Mouse (Mus musculus): ENCODE data around the gene Cldn3. TPM values are rescaled to one million over a fixed set of nuclear protein-coding genes. Genes with fewer than 3 reads are reported as not detected.

The Cldn3 gene
- polyA plus RNA-seq, 1 experiment from 2014 or later, result 143 TPM

DNA sequence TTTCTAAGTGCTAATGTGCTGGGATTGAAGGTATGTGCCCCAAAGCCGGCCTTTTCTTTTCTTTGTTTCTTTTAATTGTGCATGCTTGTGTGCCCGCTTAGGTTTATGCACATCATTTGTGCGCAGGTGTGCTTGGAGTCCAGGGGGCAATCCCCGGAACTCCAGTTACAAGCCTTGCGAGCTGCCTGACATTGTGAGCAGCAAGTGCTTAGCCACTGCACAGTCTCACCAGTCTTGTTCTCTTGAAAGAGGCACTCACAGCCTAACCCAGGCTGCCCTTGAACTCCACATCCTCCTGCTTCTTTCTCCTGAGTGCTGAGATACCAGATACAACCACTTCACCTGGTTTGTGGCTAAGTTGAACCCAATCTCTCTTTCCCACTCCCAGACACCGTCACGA, 12.5 kb upstream of the Cldn3 start:
- no peak overlapping the region for H3K4me3 ChIP-seq (ENCODE audit: low read depth, low read length)
- H3K36me3 ChIP-seq (ENCODE audit: control insufficient read depth, insufficient read depth, low read length), result no peaks in the 10 kb centered on the region
- no peaks in the 10 kb centered on the region for H3K9me3 ChIP-seq (ENCODE audit: control insufficient read depth, low read length)
- DNase-seq (ENCODE audit: low spot score) (no peak), ATAC-seq (replicated peaks; ENCODE audit: low FRiP score, low TSS enrichment, low read depth) (no peak)
- H3K27me3 ChIP-seq (replicated peaks; ENCODE audit: control insufficient read depth, insufficient read depth, low read length), result no peaks in the 10 kb centered on the region
- H3K4me1 ChIP-seq (replicated peaks; ENCODE audit: control insufficient read depth, insufficient read depth, low read length), result no peaks in the 10 kb centered on the region
- no peak overlapping the region for H3K9ac ChIP-seq (ENCODE audit: low read length)
- no peak overlapping the region for H3K4me2 ChIP-seq (ENCODE audit: low read length)
- WGBS, result 84% methylated on average over 7 of the region's 7 CpGs
- H3K27ac ChIP-seq (ENCODE audit: low read depth), result no peak overlapping the region

DNA sequence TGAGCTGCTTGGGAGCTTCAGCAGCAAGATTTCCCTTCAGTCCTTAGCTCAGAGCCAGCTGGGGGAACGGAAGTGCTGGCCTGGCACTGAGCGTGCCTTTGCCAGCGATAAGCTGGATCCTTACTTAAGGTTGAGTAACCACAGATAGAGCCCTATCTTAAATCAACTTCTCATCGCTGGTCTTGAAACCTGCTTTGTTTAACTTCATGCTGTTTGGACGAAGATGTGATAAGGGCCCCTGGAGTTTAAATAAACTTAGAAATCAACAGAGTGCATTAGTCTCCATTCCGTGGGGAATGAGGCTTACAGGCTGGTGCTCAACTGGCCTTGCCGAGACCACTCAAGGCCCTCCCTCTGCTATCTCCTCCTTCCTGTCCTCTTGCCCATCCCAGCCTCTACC, 11.7 kb upstream of the Cldn3 start:
- Histone ChIP-seq H3K9me3 (ENCODE audit: control insufficient read depth, low read length) (no peaks in the 10 kb centered on the region), H3K4me1 (replicated peaks; ENCODE audit: control insufficient read depth, insufficient read depth, low read length) (no peaks in the 10 kb centered on the region), H3K4me2 (ENCODE audit: low read length) (no peak overlapping the region), H3K27ac (ENCODE audit: low read depth) (no peak overlapping the region), H3K27me3 (replicated peaks; ENCODE audit: control insufficient read depth, insufficient read depth, low read length) (no peaks in the 10 kb centered on the region), H3K4me3 (ENCODE audit: low read depth, low read length) (no peak overlapping the region), H3K36me3 (ENCODE audit: control insufficient read depth, insufficient read depth, low read length) (no peaks in the 10 kb centered on the region), H3K9ac (ENCODE audit: low read length) (no peak overlapping the region)
- ATAC-seq (replicated peaks; ENCODE audit: low FRiP score, low TSS enrichment, low read depth), result no peak
- 22% methylated on average over 7 of the region's 7 CpGs for WGBS
- DNase-seq (ENCODE audit: low spot score), result no peak

DNA sequence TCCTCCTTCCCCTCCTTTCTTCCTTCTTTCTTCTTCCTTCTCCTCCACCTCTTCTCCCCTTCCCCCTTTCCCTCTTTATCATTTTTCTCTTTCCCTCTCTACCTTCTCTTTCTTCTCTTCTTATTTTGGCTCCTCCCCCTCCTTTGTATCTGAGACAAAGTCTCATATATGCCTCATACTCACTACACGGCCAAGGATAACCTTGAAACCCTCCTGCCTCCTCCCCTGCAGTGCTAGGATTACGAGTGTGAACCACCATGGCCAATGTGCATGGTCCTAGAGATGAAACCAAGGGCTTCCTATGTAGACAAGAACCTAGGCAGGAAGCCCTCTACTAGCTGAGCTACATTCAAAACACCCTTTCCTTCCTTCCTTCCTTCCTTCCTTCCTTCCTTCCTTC, 11.1 kb upstream of the Cldn3 start:
- Histone ChIP-seq H3K4me2 (ENCODE audit: low read length) (no peak overlapping the region), H3K27me3 (replicated peaks; ENCODE audit: control insufficient read depth, insufficient read depth, low read length) (no peaks in the 10 kb centered on the region), H3K9ac (ENCODE audit: low read length) (no peak overlapping the region), H3K9me3 (ENCODE audit: control insufficient read depth, low read length) (no peaks in the 10 kb centered on the region), H3K36me3 (ENCODE audit: control insufficient read depth, insufficient read depth, low read length) (no peaks in the 10 kb centered on the region), H3K27ac (ENCODE audit: low read depth) (no peak overlapping the region), H3K4me1 (replicated peaks; ENCODE audit: control insufficient read depth, insufficient read depth, low read length) (no peaks in the 10 kb centered on the region), H3K4me3 (ENCODE audit: low read depth, low read length) (no peak overlapping the region)
- DNase-seq (ENCODE audit: low spot score) (no peak), ATAC-seq (replicated peaks; ENCODE audit: low FRiP score, low TSS enrichment, low read depth) (no peak)
- WGBS, result 52% methylated on average over 2 of the region's 2 CpGs

DNA sequence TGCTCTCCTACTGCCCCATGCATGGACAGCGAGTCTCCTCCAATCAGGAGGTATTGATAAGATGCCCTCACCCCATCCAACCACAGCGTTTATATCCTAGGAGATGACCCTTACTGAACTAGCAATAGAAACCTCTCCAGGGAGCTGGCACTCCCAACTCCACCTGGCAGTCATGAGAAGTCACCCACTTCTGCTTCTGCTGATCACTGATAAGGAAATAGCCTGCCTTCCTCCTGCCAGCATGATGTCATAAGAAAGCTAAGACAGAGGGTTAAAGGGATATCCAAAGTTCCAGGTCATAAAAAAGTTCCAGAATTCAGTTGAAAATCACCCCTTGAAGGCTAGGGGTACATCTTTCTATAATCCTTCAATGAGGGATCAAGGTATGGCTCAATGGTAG, 9.8 kb upstream of the Cldn3 start:
- no peak overlapping the region for H3K4me2 ChIP-seq (ENCODE audit: low read length)
- ATAC-seq (replicated peaks; ENCODE audit: low FRiP score, low TSS enrichment, low read depth) (no peak), DNase-seq (ENCODE audit: low spot score) (no peak)
- 92% methylated on average over 2 of the region's 2 CpGs for WGBS
- H3K27ac ChIP-seq (ENCODE audit: low read depth), result no peak overlapping the region
- no peaks in the 10 kb centered on the region for H3K36me3 ChIP-seq (ENCODE audit: control insufficient read depth, insufficient read depth, low read length)
- no peaks in the 10 kb centered on the region for H3K4me1 ChIP-seq (replicated peaks; ENCODE audit: control insufficient read depth, insufficient read depth, low read length)
- H3K27me3 ChIP-seq (replicated peaks; ENCODE audit: control insufficient read depth, insufficient read depth, low read length), result no peaks in the 10 kb centered on the region
- H3K9ac ChIP-seq (ENCODE audit: low read length), result no peak overlapping the region
- no peaks in the 10 kb centered on the region for H3K9me3 ChIP-seq (ENCODE audit: control insufficient read depth, low read length)
- H3K4me3 ChIP-seq (ENCODE audit: low read depth, low read length), result no peak overlapping the region

DNA sequence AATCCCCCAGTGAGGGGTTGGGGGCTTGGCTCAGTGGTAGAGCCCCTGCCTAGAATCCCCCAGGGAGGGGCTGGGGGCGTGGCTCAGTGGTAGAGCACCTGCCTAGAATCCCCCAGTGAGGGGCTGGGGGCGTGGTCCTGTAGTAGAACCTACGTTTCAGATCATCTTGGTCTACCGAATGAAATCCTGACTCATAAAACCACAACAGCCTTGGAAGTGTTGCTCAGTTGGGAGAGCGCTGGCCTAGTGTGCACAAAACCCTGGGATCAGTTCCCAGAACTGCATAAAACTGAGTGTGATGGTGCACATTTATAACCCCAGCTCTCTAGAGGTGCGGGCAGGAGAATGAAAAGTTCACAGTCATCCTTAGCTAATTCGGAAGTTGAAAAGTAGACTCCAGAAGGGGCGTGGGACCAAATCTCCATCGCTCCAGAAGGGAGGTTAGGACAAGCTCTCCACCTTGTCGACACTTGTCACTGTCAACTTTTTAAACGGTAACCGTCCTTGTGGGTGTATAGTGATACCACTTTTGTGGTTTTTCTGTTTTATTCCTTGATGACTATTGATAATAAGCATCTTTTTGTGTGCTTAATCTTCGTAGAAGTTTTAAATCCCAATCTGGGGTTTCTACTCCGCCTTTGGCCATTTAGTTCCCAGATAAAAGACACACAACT, 9.3 kb upstream of the Cldn3 start:
- Histone ChIP-seq H3K27ac (ENCODE audit: low read depth) (no peak overlapping the region), H3K36me3 (ENCODE audit: control insufficient read depth, insufficient read depth, low read length) (no peaks in the 10 kb centered on the region), H3K4me1 (replicated peaks; ENCODE audit: control insufficient read depth, insufficient read depth, low read length) (no peaks in the 10 kb centered on the region), H3K9ac (ENCODE audit: low read length) (no peak overlapping the region), H3K27me3 (replicated peaks; ENCODE audit: control insufficient read depth, insufficient read depth, low read length) (no peaks in the 10 kb centered on the region), H3K4me2 (ENCODE audit: low read length) (no peak overlapping the region), H3K9me3 (ENCODE audit: control insufficient read depth, low read length) (no peaks in the 10 kb centered on the region), H3K4me3 (ENCODE audit: low read depth, low read length) (no peak overlapping the region)
- whole genome bisulfite sequencing, result 85% methylated on average over 14 of the region's 14 CpGs
- DNase-seq (ENCODE audit: low spot score) (no peak), ATAC-seq (replicated peaks; ENCODE audit: low FRiP score, low TSS enrichment, low read depth) (no peak)

DNA sequence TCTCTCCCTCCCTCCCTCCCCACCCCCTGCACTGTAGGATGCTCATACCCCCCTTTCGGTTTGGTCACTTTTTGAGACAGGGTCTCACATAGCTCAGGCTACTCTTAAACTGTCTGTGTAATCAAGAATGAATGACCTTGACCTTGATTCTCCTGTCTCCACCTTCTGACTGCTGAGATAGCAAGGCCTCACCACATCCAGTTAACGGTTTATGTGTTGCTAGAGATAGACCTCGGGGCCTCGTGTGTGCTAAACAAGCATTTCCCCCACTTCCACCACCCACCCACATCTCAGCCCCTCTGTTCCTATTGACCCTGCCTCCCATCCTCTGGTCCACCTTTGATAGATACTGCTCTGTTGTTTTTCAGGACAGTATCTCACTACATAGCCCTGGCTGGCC, 8.2 kb upstream of the Cldn3 start:
- H3K9me3 ChIP-seq (ENCODE audit: control insufficient read depth, low read length), result no peaks in the 10 kb centered on the region
- no peaks in the 10 kb centered on the region for H3K36me3 ChIP-seq (ENCODE audit: control insufficient read depth, insufficient read depth, low read length)
- H3K27me3 ChIP-seq (replicated peaks; ENCODE audit: control insufficient read depth, insufficient read depth, low read length), result no peaks in the 10 kb centered on the region
- DNase-seq (ENCODE audit: low spot score) (no peak), ATAC-seq (replicated peaks; ENCODE audit: low FRiP score, low TSS enrichment, low read depth) (no peak)
- no peak overlapping the region for H3K27ac ChIP-seq (ENCODE audit: low read depth)
- H3K4me3 ChIP-seq (ENCODE audit: low read depth, low read length), result no peak overlapping the region
- 87% methylated on average over 4 of the region's 4 CpGs for WGBS
- no peak overlapping the region for H3K4me2 ChIP-seq (ENCODE audit: low read length)
- no peaks in the 10 kb centered on the region for H3K4me1 ChIP-seq (replicated peaks; ENCODE audit: control insufficient read depth, insufficient read depth, low read length)
- H3K9ac ChIP-seq (ENCODE audit: low read length), result no peak overlapping the region

DNA sequence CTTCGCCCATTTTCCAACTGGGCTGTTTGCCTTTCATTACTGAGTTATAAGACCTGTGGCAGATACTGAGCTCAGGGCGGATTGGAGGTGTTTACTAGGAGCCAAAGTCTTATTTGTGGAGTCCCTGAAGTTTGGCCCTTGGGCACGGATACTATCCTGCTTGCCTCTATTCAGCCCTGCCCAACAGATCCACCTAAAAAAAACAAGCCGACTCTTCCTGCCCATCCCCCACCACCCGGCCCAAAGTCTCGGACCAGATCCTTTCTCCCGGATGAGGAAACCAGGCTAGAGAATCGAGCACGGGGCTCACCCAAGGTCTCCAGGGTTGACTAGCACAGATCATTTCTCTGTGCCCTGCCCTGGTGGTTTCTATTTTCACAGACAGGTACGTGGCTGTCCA, 4.9 kb upstream of the Cldn3 start:
- no peak overlapping the region for H3K4me2 ChIP-seq (ENCODE audit: low read length)
- H3K27ac ChIP-seq (ENCODE audit: low read depth), result no peak overlapping the region
- no peaks in the 10 kb centered on the region for H3K9me3 ChIP-seq (ENCODE audit: control insufficient read depth, low read length)
- no peak overlapping the region for H3K4me3 ChIP-seq (ENCODE audit: low read depth, low read length)
- WGBS, result 56% methylated on average over 10 of the region's 10 CpGs
- no peak overlapping the region for H3K9ac ChIP-seq (ENCODE audit: low read length)
- H3K4me1 ChIP-seq (replicated peaks; ENCODE audit: control insufficient read depth, insufficient read depth, low read length), result no peaks in the 10 kb centered on the region; the same call in 1 of the 2 replicates
- DNase-seq (ENCODE audit: low spot score) (no peak), ATAC-seq (replicated peaks; ENCODE audit: low FRiP score, low TSS enrichment, low read depth) (no peak)
- peaks cover 19% of the 10 kb centered on the region for H3K27me3 ChIP-seq (replicated peaks; ENCODE audit: control insufficient read depth, insufficient read depth, low read length)
- H3K36me3 ChIP-seq (ENCODE audit: control insufficient read depth, insufficient read depth, low read length), result no peaks in the 10 kb centered on the region

DNA sequence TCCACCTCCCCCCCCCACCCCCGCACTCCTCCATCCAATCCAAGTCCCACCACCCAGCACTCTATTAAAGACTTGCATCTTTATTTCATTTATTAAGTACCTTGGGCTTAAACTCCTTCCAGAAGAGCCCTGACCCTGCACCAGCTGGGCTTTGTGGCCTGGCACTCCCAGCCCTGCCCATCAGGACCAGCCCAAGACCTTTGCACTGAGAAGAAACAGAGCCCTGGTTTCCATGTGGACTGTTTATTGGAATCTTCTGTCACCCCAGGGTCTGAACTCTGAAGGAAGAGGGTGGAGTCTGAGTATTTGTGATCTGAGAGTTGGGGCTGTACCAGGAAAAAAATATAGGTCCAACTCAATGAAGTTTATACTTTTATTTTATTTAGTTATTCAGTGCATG, 2.9 kb upstream of the Cldn3 start:
- Histone ChIP-seq H3K27ac (ENCODE audit: low read depth) (no peak overlapping the region), H3K4me1 (replicated peaks; ENCODE audit: control insufficient read depth, insufficient read depth, low read length) (peaks cover 4% of the 10 kb centered on the region; the same call in 1 of the 2 replicates), H3K36me3 (ENCODE audit: control insufficient read depth, insufficient read depth, low read length) (no peaks in the 10 kb centered on the region), H3K9me3 (ENCODE audit: control insufficient read depth, low read length) (no peaks in the 10 kb centered on the region), H3K27me3 (replicated peaks; ENCODE audit: control insufficient read depth, insufficient read depth, low read length) (peaks cover 38% of the 10 kb centered on the region), H3K4me2 (ENCODE audit: low read length) (no peak overlapping the region), H3K9ac (ENCODE audit: low read length) (no peak overlapping the region), H3K4me3 (ENCODE audit: low read depth, low read length) (no peak overlapping the region)
- ATAC-seq (replicated peaks; ENCODE audit: low FRiP score, low TSS enrichment, low read depth), result no peak
- no peak for DNase-seq (ENCODE audit: low spot score)
- WGBS, result 91% methylated on average over 1 of the region's 1 CpGs

DNA sequence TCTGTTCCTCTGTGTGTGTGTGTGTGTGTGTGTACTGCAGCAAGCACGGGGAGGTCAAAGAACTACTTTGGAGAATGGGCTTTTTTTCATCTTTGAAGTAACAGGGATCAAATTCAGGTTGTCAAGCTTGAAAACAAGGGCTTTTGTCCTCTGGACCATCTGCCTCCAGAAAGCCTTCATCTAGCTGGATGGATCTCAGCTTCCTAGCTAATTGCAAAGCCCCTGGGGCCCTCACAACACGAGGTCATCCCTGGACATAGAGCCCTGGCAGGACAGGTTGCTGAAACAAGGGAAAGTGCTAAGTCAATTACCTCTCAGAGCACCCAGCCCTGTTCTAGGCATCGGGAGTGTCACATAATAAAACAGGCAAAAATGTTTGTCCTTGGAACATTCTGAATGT, 2.2 kb upstream of the Cldn3 start:
- H3K27me3 ChIP-seq (replicated peaks; ENCODE audit: control insufficient read depth, insufficient read depth, low read length), result peaks cover 42% of the 10 kb centered on the region
- H3K9ac ChIP-seq (ENCODE audit: low read length), result no peak overlapping the region
- no peaks in the 10 kb centered on the region for H3K9me3 ChIP-seq (ENCODE audit: control insufficient read depth, low read length)
- 24% methylated on average over 3 of the region's 3 CpGs for WGBS
- ATAC-seq (replicated peaks; ENCODE audit: low FRiP score, low TSS enrichment, low read depth) (no peak), DNase-seq (ENCODE audit: low spot score) (no peak)
- no peak overlapping the region for H3K4me2 ChIP-seq (ENCODE audit: low read length)
- H3K4me3 ChIP-seq (ENCODE audit: low read depth, low read length), result no peak overlapping the region
- H3K27ac ChIP-seq (ENCODE audit: low read depth), result no peak overlapping the region
- peaks cover 4% of the 10 kb centered on the region; the same call in 1 of the 2 replicates for H3K4me1 ChIP-seq (replicated peaks; ENCODE audit: control insufficient read depth, insufficient read depth, low read length)
- H3K36me3 ChIP-seq (ENCODE audit: control insufficient read depth, insufficient read depth, low read length), result no peaks in the 10 kb centered on the region
